Mouse (Mus musculus): ENCODE measurements around the gene Emb.

DNA sequence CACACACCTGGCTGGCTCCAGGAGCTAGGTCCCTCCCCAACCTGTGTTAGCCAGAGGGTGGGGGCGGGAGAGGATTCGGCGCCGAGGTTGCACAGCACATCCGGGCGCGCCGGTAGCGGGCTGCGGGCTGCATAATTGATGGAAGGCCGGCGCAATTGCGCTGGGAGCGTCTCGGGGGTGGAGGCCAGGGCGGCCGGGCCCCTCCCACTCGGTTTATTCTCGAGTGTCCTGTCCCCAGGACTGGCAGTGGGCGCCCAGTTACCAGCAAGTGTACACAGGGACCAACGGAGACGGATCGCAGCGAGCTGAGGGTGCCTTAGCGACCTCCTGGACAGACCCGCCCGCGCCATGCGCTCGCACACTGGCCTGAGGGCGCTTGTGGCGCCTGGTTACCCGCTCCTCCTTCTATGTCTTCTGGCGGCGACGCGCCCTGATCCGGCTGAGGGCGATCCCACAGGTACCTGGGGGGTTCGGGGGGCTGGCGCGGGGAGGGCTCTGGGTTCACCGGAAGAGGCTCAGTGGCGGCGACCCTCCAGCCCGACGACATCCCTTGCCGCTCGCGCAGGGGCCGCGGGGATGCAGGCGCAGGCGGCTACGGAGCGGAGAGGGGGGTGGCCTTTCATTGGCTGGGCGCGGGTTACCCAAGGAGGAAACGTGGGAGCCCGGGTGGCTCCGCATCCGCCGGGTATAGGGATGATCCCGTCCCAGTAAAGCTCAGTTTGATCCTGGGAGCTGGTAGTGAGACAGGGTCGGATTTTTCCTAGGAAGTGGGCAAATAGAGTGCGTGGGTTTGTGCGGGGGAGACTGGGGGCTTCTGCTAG lies 12.4 kb downstream of the Emb start, which contains the start of gene Gm17509:
- TF ChIP-seq POLR2A (IDR thresholded peaks at IDR 0.05; ENCODE audit: insufficient read depth, low read depth, low read length): no peak
- no peak for TF ChIP-seq CTCF (IDR thresholded peaks at IDR 0.05)

Measured in heart, adult 2 months (tissue).